Mouse (Mus musculus) gastrocnemius, postnatal 14 days (tissue): Measurements from ENCODE around the gene Rint1. TPM values are rescaled to one million over a fixed set of nuclear protein-coding genes. Genes with fewer than 3 reads are reported as not detected.
"Not testable (repeated sequence)": the region's sequence is repeated elsewhere in the genome, so short reads cannot be mapped to it uniquely, and the experiment has no call there.

Source experiments
- DNase-seq: peaks from one replicate; pipeline ENCODE4 v3.0.0; 2021; ENCODE audit warnings: mixed read lengths
- intact Hi-C: fragments of 180-260 bp; cut with DNase I; formaldehyde crosslinking; loops from one replicate; pipeline ENCODE4 v1.15.1; 2025; ENCODE audit warnings: low total_unique reads
- total RNA-seq, 2 experiments: library from RNA; stranded (reverse); gene quantifications; 2 replicates each; pipeline ENCODE4 v1.2.3; 2021

Gene Rint1
- total RNA-seq, 2 experiments from 2014 or later: 7.1 to 8.0 TPM

DNA sequence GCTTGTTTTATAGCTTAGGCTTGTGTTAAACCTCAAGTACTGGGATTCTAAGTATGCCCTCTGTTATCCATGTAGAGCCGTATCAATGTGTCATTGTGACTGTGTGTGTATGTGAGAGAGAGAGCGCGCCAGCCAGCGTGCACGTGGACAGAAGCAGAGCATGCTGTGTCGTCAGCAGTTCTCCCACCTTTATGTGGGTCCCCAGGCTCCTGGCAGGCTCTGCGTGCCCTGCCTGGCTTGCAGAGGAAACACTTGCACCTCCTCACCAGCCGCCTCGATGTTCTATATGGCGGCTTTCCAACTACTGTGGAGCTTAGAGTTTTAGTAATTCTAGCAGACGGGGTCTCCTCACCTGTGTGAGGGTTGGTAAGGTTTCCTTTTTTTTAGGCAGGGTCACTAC lies 34.8 kb downstream of the Rint1 start:
- DNase-seq: no peak
- intact Hi-C loops: no loop called here

GRCm38 (mm10) chr5:23824171-23824733 lies 36.7 kb downstream of the Rint1 start:
- intact Hi-C loops: no loop called here
- DNase-seq: no peak

- peak; percentile 76 for DNase-seq
- intact Hi-C loops: no loop called here
Measured at GRCm38 (mm10) chr5:23826321-23827004, 39.0 kb downstream of the Rint1 start.

GRCm38 (mm10) chr5:23830897-23831752 lies 43.6 kb downstream of the Rint1 start:
- intact Hi-C loops: no loop called here
- peak; percentile 34 for DNase-seq

DNA sequence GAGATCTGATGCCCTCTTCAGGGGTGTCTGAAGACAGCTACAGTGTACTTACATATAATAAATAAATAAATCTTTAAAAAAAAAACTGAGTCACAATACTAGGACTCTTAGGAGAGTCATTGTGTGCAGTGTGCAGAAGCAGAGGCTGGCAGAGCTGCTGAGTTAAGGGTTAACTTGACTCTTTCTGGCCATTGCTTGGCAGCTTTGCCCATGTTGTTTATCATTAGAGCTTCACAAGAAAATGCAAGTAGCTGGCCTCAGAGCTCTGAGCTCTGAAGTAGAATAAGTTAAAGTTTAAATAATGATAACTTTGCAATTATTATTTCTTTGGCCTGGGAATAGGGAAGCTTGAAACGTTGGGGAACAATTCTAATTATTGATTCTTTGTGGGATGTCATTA lies 48.2 kb downstream of the Rint1 start:
- intact Hi-C loops, DNase-seq: not testable (repeated sequence)

GRCm38 (mm10) chr5:23838158-23838557 lies 50.6 kb downstream of the Rint1 start:
- intact Hi-C loops: no loop called here
- DNase-seq: no peak

GRCm38 (mm10) chr5:23843674-23844530 lies 56.4 kb downstream of the Rint1 start, which contains the start of gene Tomm7:
TSS of gene Tomm7 (minus strand) at chr5:23844161.
- intact Hi-C loops: no loop called here
- peak; percentile 98 for DNase-seq

GRCm38 (mm10) chr5:23844531-23844841 lies 57.0 kb downstream of the Rint1 start:
- intact Hi-C loops: no loop called here

GRCm38 (mm10) chr5:23845141-23845540 lies 57.6 kb downstream of the Rint1 start:
- no peak for DNase-seq
- intact Hi-C loops: no loop called here

More at GRCm38 (mm10) chr5:23844531-23844841, 57.0 kb downstream of the Rint1 start:
- DNase-seq: peak; percentile 33

- DNase-seq: peak; percentile 92
- intact Hi-C loops: loop anchor here (10.0 kb wide), 1 partner anchor 224 kb away; no protein-coding TSS in a partner anchor
Measured at GRCm38 (mm10) chr5:23850345-23851159, 63.0 kb downstream of the Rint1 start.

DNA sequence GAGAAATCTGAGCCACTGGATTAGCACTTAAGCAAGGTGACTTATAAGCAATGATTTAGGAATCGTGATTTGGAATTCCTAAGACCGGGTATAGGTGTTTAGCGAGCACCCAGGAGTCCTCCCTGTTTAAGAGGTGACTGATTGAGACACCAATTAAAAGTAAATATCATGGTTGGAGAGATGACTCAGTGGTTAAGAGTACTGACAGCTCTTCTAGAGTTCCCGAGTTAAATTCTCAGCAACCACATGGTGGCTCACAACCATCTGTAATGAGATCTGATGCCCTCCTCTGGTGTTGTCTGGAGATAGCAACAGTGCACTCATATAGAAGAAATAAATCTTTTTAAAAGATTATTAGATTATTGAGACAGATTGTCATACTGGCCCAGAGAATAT lies 63.6 kb downstream of the Rint1 start:
- DNase-seq: not testable (repeated sequence)
- intact Hi-C loops: loop anchor here (10.0 kb wide), 1 partner anchor 224 kb away; no protein-coding TSS in a partner anchor

DNA sequence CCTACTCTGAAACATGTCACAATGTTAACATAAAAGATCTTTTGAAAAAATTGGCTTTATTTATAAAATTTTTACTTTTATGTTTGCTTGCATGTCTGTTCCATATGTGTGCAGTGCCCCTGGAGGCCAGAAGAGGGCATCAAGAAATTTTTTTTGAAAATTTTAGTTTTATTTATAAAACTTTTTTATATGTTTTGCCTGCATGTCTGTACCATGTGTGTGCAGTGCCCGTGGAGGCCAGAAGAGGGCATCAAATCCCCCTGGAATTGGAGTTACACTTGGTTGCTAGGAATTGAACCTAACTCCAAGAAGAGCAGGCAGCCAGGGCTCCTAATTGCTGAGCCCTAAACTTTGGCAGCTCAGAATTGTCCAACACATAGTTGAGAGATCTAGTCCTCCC lies 65.4 kb downstream of the Rint1 start:
- intact Hi-C loops: loop anchor here (10.0 kb wide), 1 partner anchor 222 kb away; no protein-coding TSS in a partner anchor
- DNase-seq: not testable (repeated sequence)

DNA sequence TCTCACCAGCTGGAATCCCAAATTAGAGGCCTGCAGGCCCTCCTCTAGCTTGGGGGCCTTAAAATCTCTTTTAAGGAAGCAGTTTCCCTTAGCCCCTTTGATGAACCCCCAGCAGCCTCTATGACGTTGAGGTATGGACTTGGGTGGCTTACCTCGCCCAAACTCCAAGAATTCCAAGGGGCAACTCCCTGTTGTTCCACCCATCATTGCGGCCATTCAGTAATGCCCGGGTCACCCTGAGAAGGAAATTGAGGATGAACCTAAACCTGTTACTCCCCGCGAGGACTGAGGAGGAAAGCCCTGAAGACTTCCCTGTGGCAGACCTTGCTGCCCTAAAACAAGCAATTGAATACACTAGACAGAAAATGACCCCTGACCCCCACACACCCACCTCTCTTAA lies 68.0 kb downstream of the Rint1 start:
- intact Hi-C loops: loop anchor here (10.0 kb wide), 1 partner anchor 219 kb away; no protein-coding TSS in a partner anchor
- DNase-seq: no peak

- DNase-seq: no peak
- intact Hi-C loops: loop anchor here (10.0 kb wide), 1 partner anchor 219 kb away; no protein-coding TSS in a partner anchor
Measured at GRCm38 (mm10) chr5:23856164-23856563, 68.7 kb downstream of the Rint1 start.

GRCm38 (mm10) chr5:23857189-23857588 lies 69.7 kb downstream of the Rint1 start:
- intact Hi-C loops: loop anchor here (10.0 kb wide), 1 partner anchor 218 kb away; no protein-coding TSS in a partner anchor
- DNase-seq: no peak

- intact Hi-C loops: loop anchor here (10.0 kb wide), 1 partner anchor 217 kb away; no protein-coding TSS in a partner anchor
- no peak for DNase-seq
Measured at GRCm38 (mm10) chr5:23858001-23858400, 70.5 kb downstream of the Rint1 start.

- DNase-seq: no peak
- intact Hi-C loops: loop anchor here (10.0 kb wide), 1 partner anchor 216 kb away; no protein-coding TSS in a partner anchor
Measured at GRCm38 (mm10) chr5:23858643-23859042, 71.1 kb downstream of the Rint1 start.

DNA sequence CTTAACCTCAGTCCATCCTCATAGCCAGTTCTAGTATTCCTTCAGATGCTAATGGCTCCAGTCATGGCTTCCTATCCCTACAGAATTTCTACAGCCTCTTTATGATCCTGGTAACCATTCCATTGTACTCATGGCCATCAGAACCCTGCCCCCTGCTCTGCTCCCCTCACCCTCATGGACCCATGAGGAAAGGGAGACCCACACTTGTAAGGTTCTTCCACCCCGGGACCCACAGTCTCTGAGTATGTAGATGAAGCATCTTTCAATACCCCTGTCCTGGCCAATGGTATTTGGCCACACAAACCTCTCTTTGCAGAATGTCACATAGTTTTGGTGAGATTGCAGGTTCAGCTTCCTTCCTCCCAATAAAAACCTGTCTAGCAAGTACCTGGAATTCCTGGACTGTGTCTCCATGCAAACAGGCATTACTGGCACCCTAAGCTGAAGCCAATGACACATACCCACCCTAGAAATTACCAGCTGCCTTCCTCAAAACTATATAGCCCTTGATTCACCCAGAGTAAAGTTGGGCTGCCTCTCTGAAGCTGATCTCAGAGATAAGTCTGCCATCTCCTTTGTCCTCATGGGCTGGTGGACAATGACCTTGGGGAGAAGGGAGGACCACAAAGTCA lies 71.7 kb downstream of the Rint1 start:
- intact Hi-C loops: loop anchor here (10.0 kb wide), 1 partner anchor 216 kb away; no protein-coding TSS in a partner anchor
- no peak for DNase-seq
